Comparison of ENCODE assay signal across 20 mouse cellular contexts in the genomic region with DNA sequence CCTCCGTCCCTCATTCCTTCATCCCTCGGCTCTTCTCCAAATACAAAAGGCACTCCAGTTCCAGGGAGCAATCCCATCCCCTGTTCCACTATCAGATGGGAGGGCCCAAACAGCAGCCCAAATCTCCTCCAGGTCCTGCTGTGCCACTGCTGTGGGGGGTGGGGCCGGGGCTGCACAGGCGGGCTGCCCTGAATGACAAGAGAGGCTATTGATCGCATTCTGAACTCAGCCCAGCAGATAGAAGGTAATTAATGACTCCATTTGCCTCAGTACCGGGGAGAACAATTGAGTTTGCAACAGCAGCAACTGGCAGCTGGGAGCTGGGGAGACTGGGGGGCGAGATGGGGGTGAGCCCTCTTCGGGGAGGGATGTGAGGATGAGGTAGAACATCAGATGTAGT. TPM values are rescaled to one million over a fixed set of nuclear protein-coding genes. Genes with fewer than 3 reads are reported as not detected.
DNase-seq lines count a peak whose midpoint lies in the region; ATAC-seq lines count a peak whose summit lies in the region.
"Had no signal": no experiment of that assay in that cellular context is flagged by ENCODE, and none has a peak within 500 bp of the region (broad histone marks: within the 10 kb centered on the region; RNA-seq: fewer than 3 reads in every experiment).

No protein-coding gene starts in this region.

- H3K4me1 ChIP-seq in midbrain, embryonic 10.5 days = peaks cover 28% of the 10 kb centered on the region
- H3K4me1 ChIP-seq in midbrain, embryonic 15.5 days = 0 out of 2 replicates have a peak, but pooled peaks cover 3% of the 10 kb centered on the region
- H3K4me1 ChIP-seq in forebrain, embryonic 14.5 days (ENCODE audit: control insufficient read depth, insufficient read depth, low read length) = peaks cover 8% of the 10 kb centered on the region
- peaks cover 17% of the 10 kb centered on the region for H3K4me1 ChIP-seq in neural tube, embryonic 15.5 days
- H3K4me1 ChIP-seq: limb, embryonic 15.5 days had no signal

- H3K36me3 ChIP-seq in midbrain, embryonic 10.5 days = no peaks in the 10 kb centered on the region
- no peaks in the 10 kb centered on the region for H3K36me3 ChIP-seq in midbrain, embryonic 15.5 days (replicated peaks)
- no peaks in the 10 kb centered on the region for H3K36me3 ChIP-seq in forebrain, embryonic 14.5 days (ENCODE audit: control insufficient read depth, insufficient read depth, low read length)
- no peaks in the 10 kb centered on the region for H3K36me3 ChIP-seq in neural tube, embryonic 15.5 days
- H3K36me3 ChIP-seq: heart, embryonic 10.5 days; limb, embryonic 15.5 days had no signal

- H3K27me3 ChIP-seq in midbrain, embryonic 10.5 days (ENCODE audit: low read depth, poor library complexity, severe bottlenecking) = peaks cover 79% of the 10 kb centered on the region
- 0 out of 2 replicates have a peak, but pooled peaks cover 3% of the 10 kb centered on the region for H3K27me3 ChIP-seq in midbrain, embryonic 15.5 days (replicated peaks)
- no peaks in the 10 kb centered on the region for H3K27me3 ChIP-seq in forebrain, embryonic 14.5 days (replicated peaks; ENCODE audit: control insufficient read depth, insufficient read depth, low read length)
- 0 out of 2 replicates have a peak, but pooled peaks cover under 1% of the 10 kb centered on the region for H3K27me3 ChIP-seq in neural tube, embryonic 15.5 days (replicated peaks)

- peak overlapping the region; percentile 27 for H3K4me3 ChIP-seq in midbrain, embryonic 10.5 days
- H3K4me3 ChIP-seq in midbrain, embryonic 15.5 days = no peak overlapping the region
- no peak overlapping the region for H3K4me3 ChIP-seq in forebrain, embryonic 14.5 days (ENCODE audit: low read depth, low read length)
- H3K4me3 ChIP-seq in neural tube, embryonic 15.5 days (replicated peaks) = no peak overlapping the region
- H3K4me3 ChIP-seq: heart, embryonic 10.5 days; limb, embryonic 15.5 days had no signal

- H3K9me3 ChIP-seq in midbrain, embryonic 10.5 days (replicated peaks) = no peaks in the 10 kb centered on the region
- no peaks in the 10 kb centered on the region for H3K9me3 ChIP-seq in midbrain, embryonic 15.5 days
- H3K9me3 ChIP-seq in forebrain, embryonic 14.5 days (replicated peaks; ENCODE audit: control insufficient read depth, low read length) = no peaks in the 10 kb centered on the region
- no peaks in the 10 kb centered on the region for H3K9me3 ChIP-seq in neural tube, embryonic 15.5 days (replicated peaks)
- H3K9me3 ChIP-seq: heart, embryonic 10.5 days; limb, embryonic 15.5 days had no signal

- peak; percentile 33 for DNase-seq in midbrain, embryonic 10.5 days (ENCODE audit: low spot score)
- DNase-seq in WW6 (ENCODE audit: low read depth, low spot score) = peak; percentile 26
- peak; percentile 8 for DNase-seq in forebrain, embryonic 14.5 days (ENCODE audit: low spot score)
- no peak for DNase-seq in ovary, postnatal 10 days (ENCODE audit: low spot score)
- no peak for DNase-seq in lung, postnatal 14 days
- DNase-seq: adrenal gland, postnatal 25 days; gastrocnemius, postnatal 25 days; kidney, postnatal 25 days; layer of hippocampus, adult 9-11 months; liver, postnatal 0 days; lung, postnatal 36 days; midbrain, embryonic 14.5 days; thymus, postnatal 4 days had no signal

- H3K4me2 ChIP-seq in midbrain, embryonic 15.5 days = no peak overlapping the region
- H3K4me2 ChIP-seq in forebrain, embryonic 14.5 days (ENCODE audit: low read length) = no peak overlapping the region
- peak overlapping the region; percentile 15; the same call in 1 of the 2 replicates for H3K4me2 ChIP-seq in neural tube, embryonic 15.5 days
- H3K4me2 ChIP-seq: limb, embryonic 15.5 days had no signal

- ATAC-seq in midbrain, embryonic 15.5 days (replicated peaks) = no peak
- no peak for ATAC-seq in forebrain, embryonic 14.5 days
- no peak for ATAC-seq in neural tube, embryonic 15.5 days (ENCODE audit: low FRiP score)
- ATAC-seq: activated CD4-positive, CD25-positive, alpha-beta regulatory T cell, adult 4 months; intestine, embryonic 16.5 days; liver, postnatal 0 days had no signal

- WGBS in midbrain, embryonic 10.5 days = 4% methylated on average over 8 of the region's 8 CpGs
- 7% methylated on average over 8 of the region's 8 CpGs for WGBS in midbrain, embryonic 15.5 days
- 3% methylated on average over 8 of the region's 8 CpGs for WGBS in forebrain, embryonic 14.5 days
- 6% methylated on average over 8 of the region's 8 CpGs for WGBS in neural tube, embryonic 15.5 days

- H3K27ac ChIP-seq in midbrain, embryonic 10.5 days (replicated peaks) = no peak overlapping the region
- no peak overlapping the region for H3K27ac ChIP-seq in midbrain, embryonic 15.5 days
- no peak overlapping the region for H3K27ac ChIP-seq in forebrain, embryonic 14.5 days (ENCODE audit: low read depth, low read length)
- H3K27ac ChIP-seq in neural tube, embryonic 15.5 days (replicated peaks) = no peak overlapping the region; the same call in 1 of the 2 replicates
- H3K27ac ChIP-seq: heart, embryonic 10.5 days; limb, embryonic 15.5 days had no signal

- no peak overlapping the region for H3K9ac ChIP-seq in midbrain, embryonic 15.5 days
- H3K9ac ChIP-seq in forebrain, embryonic 14.5 days (ENCODE audit: low read length) = no peak overlapping the region
- H3K9ac ChIP-seq in neural tube, embryonic 15.5 days (replicated peaks) = no peak overlapping the region
- H3K9ac ChIP-seq: limb, embryonic 15.5 days; liver, postnatal 0 days had no signal

RNA-seq across cellular contexts. Expression of a gene that starts 52.9 kb away (rescaled TPM):
- 0.60 and 1.1 TPM in 2 replicates for polyA plus RNA-seq in midbrain, embryonic 10.5 days (2016; fragmentation: Nextera tagmentation; extraction: Ambion mirVana)
- polyA plus RNA-seq in midbrain, embryonic 15.5 days (2015; fragmentation: Nextera tagmentation; extraction: Ambion mirVana) = 0.68 TPM in 2 replicates
- 0.09 TPM in 1 of 2 replicates, not detected in the other for polyA plus RNA-seq in forebrain, embryonic 14.5 days (2014; fragmentation: Nextera tagmentation; extraction: Ambion mirVana)
- polyA plus RNA-seq in neural tube, embryonic 15.5 days (2015; fragmentation: Nextera tagmentation; extraction: Ambion mirVana) = 16.5 and 20.5 TPM in 2 replicates
- polyA plus RNA-seq: activated CD4-positive, CD25-positive, alpha-beta regulatory T cell, adult 4 months; C2C12; intestine, embryonic 16.5 days; limb, embryonic 15.5 days; liver, postnatal 0 days had no signal

Comparison
In these comparisons a context has a peak if more than half of its experiments do, and no peak if none do; other contexts are left out.
1. DNase-seq: peak in midbrain, embryonic 10.5 days (single experiment), WW6 (single experiment) and forebrain, embryonic 14.5 days (single experiment); none in ovary, postnatal 10 days (single experiment) and lung, postnatal 14 days (single experiment).